Mouse (Mus musculus) cerebellum, adult 11-12 months (tissue): ENCODE data around the gene Tnks1bp1.

ENCODE experiments used
- DNase-seq: peaks from one replicate; pipeline ENCODE4 v3.0.0; 2022

Gene Tnks1bp1

GRCm38 (mm10) chr2:85095906-85096305, 48.1 kb downstream of the Tnks1bp1 start:
- no peak for DNase-seq

GRCm38 (mm10) chr2:85098014-85098413, 50.2 kb downstream of the Tnks1bp1 start:
- DNase-seq, result no peak

- DNase-seq, result no peak
These were observed 51.1 kb downstream of the Tnks1bp1 start for GRCm38 (mm10) chr2:85098824-85099511.

DNA sequence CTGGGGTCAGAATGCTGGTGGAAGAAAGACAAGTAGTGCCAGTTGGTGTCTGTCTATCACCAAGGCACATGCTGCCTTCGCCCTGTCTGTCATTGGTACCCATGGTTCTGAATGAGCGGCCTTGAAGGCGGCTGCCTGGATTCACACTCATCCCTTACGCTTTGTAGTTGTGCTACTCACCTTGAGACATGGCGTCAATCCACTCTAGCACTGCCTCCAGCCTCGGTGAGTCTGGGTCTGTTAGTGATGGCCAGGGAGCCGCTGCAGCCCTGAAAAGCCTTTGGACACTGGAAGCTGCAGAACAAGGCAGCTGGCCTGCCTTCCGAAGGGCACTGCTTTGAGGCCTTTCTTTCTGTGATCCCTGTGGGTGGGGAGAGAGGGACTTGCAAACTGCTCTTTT, 55.4 kb downstream of the Tnks1bp1 start:
- no peak for DNase-seq

DNA sequence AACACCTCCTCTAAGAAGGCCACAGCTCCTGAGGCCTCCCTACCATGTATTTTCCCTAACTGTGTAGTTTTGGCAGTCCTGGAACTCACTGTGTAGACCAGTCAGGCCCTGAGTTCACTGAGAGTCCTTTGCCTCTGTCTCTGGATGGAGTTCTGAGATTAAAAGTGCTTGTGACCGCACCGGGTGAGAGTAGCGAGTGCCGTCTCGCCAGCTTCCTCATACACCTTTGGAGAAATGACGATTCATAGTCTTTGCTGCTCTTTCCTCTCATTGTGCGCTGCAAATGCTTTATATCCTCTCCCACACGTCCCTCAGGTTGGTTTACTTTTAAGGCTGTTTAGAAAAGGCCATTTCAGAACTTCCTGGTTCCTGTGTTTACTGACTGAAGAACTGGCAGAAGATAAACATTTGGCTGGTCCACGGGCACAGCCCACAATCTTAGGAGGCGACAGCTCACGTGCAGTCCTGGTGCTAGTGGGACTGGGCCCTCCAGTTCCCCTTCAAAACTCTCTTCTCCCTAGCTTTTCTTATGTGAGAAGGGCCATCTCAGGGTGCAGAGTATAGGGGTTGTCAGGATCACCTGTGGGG, 57.7 kb downstream of the Tnks1bp1 start:
- DNase-seq, result no peak

- DNase-seq, result no peak
These were observed 58.4 kb downstream of the Tnks1bp1 start for GRCm38 (mm10) chr2:85106068-85106790.

GRCm38 (mm10) chr2:85106941-85107340, 59.1 kb downstream of the Tnks1bp1 start:
- no peak for DNase-seq

- no peak for DNase-seq
These were observed 62.6 kb downstream of the Tnks1bp1 start for GRCm38 (mm10) chr2:85110288-85110875.
